Mouse (Mus musculus) ES-Bruce4 (cell line): ENCODE measurements around the gene Mgat5. TPM values are rescaled to one million over a fixed set of nuclear protein-coding genes. Genes with fewer than 3 reads are reported as not detected.

Experiments used
- H3K27ac ChIP-seq: 2 replicates; pipeline ENCODE4 v1.5.1; 2012; ENCODE audit warnings: low read length, inconsistent platforms; ENCODE audit not compliant: insufficient read depth
- H3K27me3 ChIP-seq: 2 replicates; pipeline ENCODE4 v1.6.1; 2012; ENCODE audit warnings: mild to moderate bottlenecking, low read length, inconsistent platforms; ENCODE audit not compliant: control insufficient read depth, poor library complexity, insufficient read depth, severe bottlenecking
- H3K36me3 ChIP-seq: 2 replicates; pipeline ENCODE4 v1.6.1; 2012; ENCODE audit warnings: inconsistent platforms, mild to moderate bottlenecking, low read length, moderate library complexity; ENCODE audit not compliant: control insufficient read depth, poor library complexity, insufficient read depth, severe bottlenecking
- H3K4me1 ChIP-seq: one replicate; pipeline ENCODE4 v1.8.1; 2011; ENCODE audit warnings: low read length; ENCODE audit not compliant: control insufficient read depth, insufficient read depth
- H3K4me3 ChIP-seq: 2 replicates; pipeline ENCODE4 v1.5.1; 2011; ENCODE audit warnings: low read depth, mild to moderate bottlenecking, low read length
- H3K9ac ChIP-seq: 2 replicates; pipeline ENCODE4 v1.6.1; 2012; ENCODE audit warnings: low read depth, mild to moderate bottlenecking, inconsistent platforms; ENCODE audit not compliant: poor library complexity, severe bottlenecking
- H3K9me3 ChIP-seq: replicated peaks from 2 replicates; pipeline ENCODE4 v1.6.1; 2012; ENCODE audit warnings: mild to moderate bottlenecking, low read length, inconsistent platforms; ENCODE audit not compliant: control insufficient read depth, poor library complexity, insufficient read depth, severe bottlenecking
- CTCF ChIP-seq: IDR thresholded peaks from one replicate; pipeline ENCODE4 v1.8.1; 2011; ENCODE audit warnings: low read depth, low read length
- EP300 ChIP-seq: IDR thresholded peaks from 2 replicates; pipeline ENCODE4 v1.6.1; 2011; ENCODE audit warnings: low read depth, low read length; ENCODE audit not compliant: insufficient read depth
- POLR2A ChIP-seq: IDR thresholded peaks from one replicate; pipeline ENCODE4 v1.8.1; 2011; ENCODE audit warnings: low read length; ENCODE audit not compliant: insufficient read depth
- polyA plus RNA-seq: library from polyadenylated mRNA; stranded (reverse); fragments of >200 nt; gene quantifications from 2 replicates; pipeline ENCODE4 v1.2.4, GENCODE M21; 2011; ENCODE audit warnings: low read depth; ENCODE audit not compliant: missing spikeins, insufficient read depth, insufficient read length

Gene Mgat5
- polyA plus RNA-seq, 1 experiment, result 9.9 TPM

DNA sequence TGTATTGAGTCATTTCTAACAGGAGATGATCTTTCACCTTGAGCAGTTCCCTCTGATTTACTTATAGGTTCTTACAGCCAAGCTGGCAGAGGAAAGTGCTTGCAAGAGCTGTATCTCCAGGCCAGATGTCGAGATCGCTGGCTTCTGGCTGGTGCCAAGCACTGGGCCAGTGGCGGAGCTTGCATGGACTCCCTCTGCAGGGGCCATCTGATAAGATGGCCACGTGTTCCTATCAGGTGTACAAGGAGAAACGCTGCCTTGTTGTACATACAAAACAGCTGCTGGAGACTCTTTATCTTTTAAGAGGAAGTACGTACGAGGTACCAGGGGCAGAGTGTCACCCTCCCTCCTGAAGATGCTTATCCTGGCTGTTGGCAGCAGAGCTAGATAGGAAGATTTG lies 158.8 kb downstream of the Mgat5 start:
- Histone ChIP-seq H3K4me1 (no peaks in the 10 kb centered on the region), H3K9ac (no peak overlapping the region), H3K27me3 (no peaks in the 10 kb centered on the region), H3K9me3 (no peaks in the 10 kb centered on the region), H3K4me3 (no peak overlapping the region), H3K36me3 (no peaks in the 10 kb centered on the region), H3K27ac (no peak overlapping the region)
- TF ChIP-seq EP300 (no peak), CTCF (no peak), POLR2A (no peak)

GRCm38 (mm10) chr1:127365706-127366105 lies 160.9 kb downstream of the Mgat5 start:
- Histone ChIP-seq H3K27me3 (no peaks in the 10 kb centered on the region), H3K9ac (no peak overlapping the region), H3K36me3 (no peaks in the 10 kb centered on the region), H3K4me1 (no peaks in the 10 kb centered on the region), H3K4me3 (no peak overlapping the region), H3K9me3 (no peaks in the 10 kb centered on the region), H3K27ac (no peak overlapping the region)
- TF ChIP-seq POLR2A (no peak), EP300 (no peak), CTCF (no peak)

- TF ChIP-seq POLR2A, result no peak
- no peak for TF ChIP-seq EP300
- no peak for TF ChIP-seq CTCF
- no peak overlapping the region for H3K4me3 ChIP-seq
- H3K9me3 ChIP-seq, result no peaks in the 10 kb centered on the region
- no peaks in the 10 kb centered on the region for H3K27me3 ChIP-seq
- no peaks in the 10 kb centered on the region for H3K4me1 ChIP-seq
- H3K27ac ChIP-seq, result no peak overlapping the region
- H3K36me3 ChIP-seq, result no peaks in the 10 kb centered on the region
- no peak overlapping the region for H3K9ac ChIP-seq
Measured at GRCm38 (mm10) chr1:127366111-127366510, 161.3 kb downstream of the Mgat5 start.

- Histone ChIP-seq H3K4me3 (no peak overlapping the region), H3K4me1 (no peaks in the 10 kb centered on the region), H3K9me3 (no peaks in the 10 kb centered on the region), H3K27ac (no peak overlapping the region), H3K36me3 (no peaks in the 10 kb centered on the region), H3K27me3 (no peaks in the 10 kb centered on the region), H3K9ac (no peak overlapping the region)
- TF ChIP-seq CTCF (no peak), EP300 (no peak), POLR2A (no peak)
Measured at GRCm38 (mm10) chr1:127368513-127368912, 163.7 kb downstream of the Mgat5 start.

DNA sequence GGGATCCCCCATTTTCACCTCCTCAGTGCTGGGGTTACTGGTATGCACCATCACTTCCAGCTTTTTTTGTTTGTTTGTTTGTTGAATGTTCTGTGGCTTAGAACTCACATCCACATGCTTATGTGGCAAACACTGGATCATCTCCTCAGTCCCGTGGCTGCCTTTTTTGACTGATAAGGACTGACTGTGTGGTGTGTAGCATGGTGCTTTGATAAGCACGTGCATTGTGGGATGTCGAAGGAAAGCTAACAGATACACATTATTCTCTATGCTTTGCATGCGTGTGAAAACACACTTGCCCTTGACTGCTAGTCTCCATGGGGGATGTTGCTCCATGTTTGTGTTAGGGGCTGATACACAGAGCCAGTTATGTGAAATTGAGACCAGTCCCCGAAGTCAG lies 164.7 kb downstream of the Mgat5 start:
- H3K9me3 ChIP-seq, result no peaks in the 10 kb centered on the region
- no peaks in the 10 kb centered on the region for H3K36me3 ChIP-seq
- H3K4me3 ChIP-seq, result no peak overlapping the region
- H3K27ac ChIP-seq, result no peak overlapping the region
- H3K4me1 ChIP-seq, result no peaks in the 10 kb centered on the region
- H3K27me3 ChIP-seq, result no peaks in the 10 kb centered on the region
- no peak overlapping the region for H3K9ac ChIP-seq
- no peak for TF ChIP-seq CTCF
- no peak for TF ChIP-seq POLR2A

- Histone ChIP-seq H3K9ac (no peak overlapping the region), H3K27ac (no peak overlapping the region), H3K9me3 (no peaks in the 10 kb centered on the region), H3K27me3 (no peaks in the 10 kb centered on the region), H3K36me3 (no peaks in the 10 kb centered on the region), H3K4me3 (no peak overlapping the region), H3K4me1 (no peaks in the 10 kb centered on the region)
- no peak for TF ChIP-seq EP300
- no peak for TF ChIP-seq POLR2A
- TF ChIP-seq CTCF, result no peak
Measured at GRCm38 (mm10) chr1:127372096-127372495, 167.3 kb downstream of the Mgat5 start.
